Mouse (Mus musculus) midbrain, postnatal 0 days (tissue): ENCODE results near the gene Vti1a. TPM values are rescaled to one million over a fixed set of nuclear protein-coding genes. Genes with fewer than 3 reads are reported as not detected.

Experiments used
- ATAC-seq: fragments of 200-750 bp; cut with Nextera tagmentation; 2 replicates; pipeline ENCODE4 v1.8.0; 2017; ENCODE audit warnings: moderate number of reproducible peaks, mild to moderate bottlenecking, moderate TSS enrichment, moderate library complexity; ENCODE audit not compliant: low FRiP score
- DNase-seq: peaks from one replicate; pipeline ENCODE4 v3.0.0-alpha.2; 2015; ENCODE audit warnings: low spot score
- H3K27ac ChIP-seq: fragments of 300-500 bp; sonication (generic); 2 replicates; pipeline ENCODE4 v1.5.1; 2014; ENCODE audit warnings: low read depth, mild to moderate bottlenecking, low read length, mixed read lengths
- H3K27me3 ChIP-seq: fragments of 300-500 bp; sonication (generic); 2 replicates; pipeline ENCODE4 v1.6.1; 2014; ENCODE audit warnings: low read length, control low read depth, mixed read lengths; ENCODE audit not compliant: insufficient read depth
- H3K36me3 ChIP-seq: fragments of 300-500 bp; sonication (generic); 2 replicates; pipeline ENCODE4 v1.6.1; 2014; ENCODE audit warnings: low read length, control low read depth, mixed read lengths; ENCODE audit not compliant: insufficient read depth
- H3K4me1 ChIP-seq: fragments of 300-500 bp; sonication (generic); 2 replicates; pipeline ENCODE4 v1.6.1; 2014; ENCODE audit warnings: mild to moderate bottlenecking, control low read depth, antibody characterized with exemption, low read length, mixed read lengths; ENCODE audit not compliant: insufficient read depth
- H3K4me2 ChIP-seq: fragments of 300-500 bp; sonication (generic); 2 replicates; pipeline ENCODE4 v1.6.1; 2014; ENCODE audit warnings: low read depth, mild to moderate bottlenecking, low read length, mixed read lengths; ENCODE audit not compliant: poor library complexity, severe bottlenecking
- H3K4me3 ChIP-seq: fragments of 300-500 bp; sonication (generic); 2 replicates; pipeline ENCODE4 v1.5.1; 2014; ENCODE audit warnings: low read depth, mild to moderate bottlenecking, low read length, moderate library complexity
- H3K9ac ChIP-seq: fragments of 300-500 bp; sonication (generic); replicated peaks from 2 replicates; pipeline ENCODE4 v1.6.1; 2014; ENCODE audit warnings: mild to moderate bottlenecking, low read length, moderate library complexity, mixed read lengths; ENCODE audit not compliant: poor library complexity, severe bottlenecking
- H3K9me3 ChIP-seq: fragments of 300-500 bp; sonication (generic); 2 replicates; pipeline ENCODE4 v1.6.1; 2016; ENCODE audit warnings: low read length, control low read depth
- CTCF ChIP-seq: IDR thresholded peaks from 2 replicates; pipeline ENCODE4 v1.5.1; 2016; ENCODE audit warnings: antibody characterized with exemption, mild to moderate bottlenecking
- WGBS: fragments of 180-500 bp; shearing (Covaris S2); extraction: QIAGEN DNeasy Blood & Tissue Kit; methylation state at CpG from one replicate; pipeline ENCODE4 v1.1.7; 2014; 5-methylcytosine and 5-hydroxymethylcytosine counted together
- polyA plus RNA-seq: library from polyadenylated mRNA; unstranded; fragments of >200 nt; fragmentation: Nextera tagmentation; extraction: Ambion mirVana; gene quantifications from 2 replicates; pipeline ENCODE4 v1.2.1, GENCODE M21; 2015
- total RNA-seq: library from RNA; depleted of rRNA; stranded (reverse); fragments of >200 nt; gene quantifications from 2 replicates; pipeline ENCODE4 v1.2.3, GENCODE M21; 2014

The Vti1a gene
- total and polyA plus RNA-seq, 2 experiments from 2014 or later = 34.2 to 43.2 TPM

DNA sequence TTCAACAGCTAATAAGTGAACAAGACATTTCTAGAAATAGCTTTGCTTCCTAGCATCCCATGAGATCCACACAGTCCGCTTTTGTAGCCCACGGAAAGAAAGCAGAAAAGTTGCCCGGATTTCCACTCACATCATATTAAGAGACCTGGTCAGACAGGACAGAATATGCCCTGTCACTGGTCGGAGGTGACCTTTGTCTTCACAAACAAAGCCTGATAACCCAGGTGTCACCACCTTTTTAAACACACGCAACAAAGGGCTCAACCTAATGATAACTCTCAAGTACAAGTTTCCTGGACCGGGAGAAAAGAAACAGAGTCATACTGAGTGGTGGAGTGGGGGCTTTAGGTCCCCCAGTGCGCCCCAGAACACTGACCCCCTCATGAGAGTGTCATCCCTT, 236.2 kb downstream of the Vti1a start:
- H3K4me3 ChIP-seq = no peak overlapping the region
- H3K9ac ChIP-seq = no peak overlapping the region
- WGBS = 76% methylated on average over 7 of the region's 7 CpGs

DNA sequence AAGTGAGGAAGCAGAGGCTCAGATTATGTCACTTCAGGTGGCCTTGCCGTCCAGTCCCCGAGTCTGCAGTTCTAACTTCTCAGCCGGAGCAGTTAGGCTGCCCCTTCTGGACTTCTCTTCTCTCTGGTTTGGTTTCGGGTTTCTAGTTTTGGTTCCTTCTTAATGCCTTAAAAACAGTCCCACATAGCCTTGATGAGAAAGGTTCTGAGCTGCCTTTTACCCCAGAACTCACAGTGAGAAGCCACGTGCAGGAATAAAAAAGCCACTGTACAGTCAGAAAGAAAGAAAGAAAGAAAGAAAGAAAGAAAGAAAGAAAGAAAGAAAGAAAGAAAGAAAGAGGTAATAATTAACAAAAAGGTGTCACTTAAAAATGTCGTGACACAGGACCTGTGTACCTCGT, 236.8 kb downstream of the Vti1a start:
- no peaks in the 10 kb centered on the region for H3K4me1 ChIP-seq
- H3K9ac ChIP-seq = no peak overlapping the region
- no peak overlapping the region for H3K4me2 ChIP-seq
- no peak for DNase-seq
- 73% methylated on average over 7 of the region's 7 CpGs for WGBS
- ATAC-seq = no peak
- H3K9me3 ChIP-seq = no peaks in the 10 kb centered on the region
- no peak overlapping the region for H3K27ac ChIP-seq
- no peaks in the 10 kb centered on the region for H3K36me3 ChIP-seq
- H3K4me3 ChIP-seq = no peak overlapping the region
- H3K27me3 ChIP-seq = no peaks in the 10 kb centered on the region
- no peak for TF ChIP-seq CTCF

More for the DNA sequence above, 236.2 kb downstream of the Vti1a start:
- Histone ChIP-seq H3K36me3 (no peaks in the 10 kb centered on the region), H3K4me1 (no peaks in the 10 kb centered on the region), H3K9me3 (no peaks in the 10 kb centered on the region), H3K27ac (no peak overlapping the region), H3K4me2 (no peak overlapping the region), H3K27me3 (no peaks in the 10 kb centered on the region)
- TF ChIP-seq CTCF = no peak
- no peak for DNase-seq
- no peak for ATAC-seq

DNA sequence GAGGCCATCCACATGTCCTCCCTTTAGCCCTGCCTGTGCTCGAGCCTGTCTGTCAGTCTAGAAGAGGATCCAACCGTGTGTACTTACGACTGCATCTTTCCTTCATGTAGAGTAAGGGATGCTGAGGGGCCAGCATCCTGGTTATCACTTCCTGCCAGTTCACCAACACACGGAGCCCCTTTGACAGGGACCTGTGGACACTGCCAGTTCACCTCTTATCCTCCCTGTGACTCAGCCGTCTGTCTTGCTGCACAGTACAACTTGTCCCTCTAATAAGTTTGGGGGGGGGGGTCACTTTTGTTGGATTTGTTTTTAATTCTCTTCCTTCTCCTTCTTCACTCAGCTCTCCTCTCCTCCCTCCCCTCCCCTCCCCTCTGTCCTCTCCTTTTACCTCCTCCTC, 238.2 kb downstream of the Vti1a start:
- no peak for DNase-seq
- no peak overlapping the region for H3K27ac ChIP-seq
- no peak for ATAC-seq
- H3K9me3 ChIP-seq = no peaks in the 10 kb centered on the region
- H3K4me2 ChIP-seq = no peak overlapping the region
- no peaks in the 10 kb centered on the region for H3K36me3 ChIP-seq
- H3K4me1 ChIP-seq = no peaks in the 10 kb centered on the region
- no peaks in the 10 kb centered on the region for H3K27me3 ChIP-seq
- H3K4me3 ChIP-seq = no peak overlapping the region
- no peak overlapping the region for H3K9ac ChIP-seq
- TF ChIP-seq CTCF = no peak
- WGBS = 71% methylated on average over 5 of the region's 5 CpGs

DNA sequence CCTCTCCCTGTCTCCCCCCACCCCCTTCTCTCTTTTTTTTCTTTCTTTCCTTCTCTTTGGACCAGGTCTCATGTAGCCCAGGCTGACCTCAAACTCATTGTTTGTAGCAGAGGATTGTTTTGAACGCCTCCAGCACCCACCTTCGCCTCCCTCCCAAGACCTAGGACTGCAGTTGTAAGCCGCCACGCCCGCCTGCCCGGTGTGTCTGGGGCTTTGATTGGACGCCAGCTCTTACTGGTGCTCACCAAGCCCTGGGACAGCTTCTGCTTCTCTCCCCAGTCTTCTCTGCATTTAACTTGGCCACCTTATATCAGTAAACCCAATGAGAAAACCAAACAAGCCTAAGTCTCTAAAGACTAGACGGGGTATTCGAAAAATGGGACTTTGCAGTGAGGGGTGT, 238.6 kb downstream of the Vti1a start:
- ATAC-seq = no peak
- no peak for TF ChIP-seq CTCF

DNA sequence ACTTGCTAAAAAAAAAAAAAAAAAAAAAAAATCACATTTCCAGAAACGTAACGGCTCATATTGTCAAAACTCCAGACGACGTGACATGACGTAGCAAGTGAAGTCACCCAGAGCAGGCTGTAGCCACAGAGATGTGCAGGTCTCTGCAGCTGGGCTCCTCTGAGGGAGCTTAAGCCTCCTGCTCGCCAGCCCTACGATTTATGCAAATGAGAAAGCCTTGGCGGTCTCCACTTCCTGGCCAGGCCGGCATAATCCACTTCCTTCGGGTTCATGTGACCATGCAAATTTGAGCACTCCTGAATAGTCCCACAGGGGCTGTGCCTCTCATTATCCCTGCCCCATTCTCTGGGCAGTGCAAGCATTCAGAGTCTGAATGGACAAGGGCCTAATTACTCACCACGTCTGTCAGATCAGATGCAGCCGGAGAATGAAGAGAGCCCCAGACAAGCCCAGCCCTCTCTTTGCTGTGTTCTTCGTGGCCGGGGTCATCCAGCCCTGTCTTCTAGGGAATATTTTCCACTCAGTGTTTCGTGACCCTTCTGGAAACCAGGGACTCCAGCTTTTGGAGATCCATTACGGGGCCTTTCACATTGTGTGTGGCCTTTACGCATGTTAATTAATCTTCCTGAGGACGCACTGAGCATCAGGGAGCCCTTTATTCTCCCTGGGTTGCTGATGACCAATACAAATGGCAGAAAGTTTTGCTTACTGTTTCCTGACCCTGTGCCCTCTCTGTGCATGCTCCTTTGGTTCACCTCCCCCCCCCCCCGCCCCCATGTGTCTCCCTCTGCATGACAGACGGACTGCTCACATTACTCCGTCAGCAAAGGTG, 240.3 kb downstream of the Vti1a start:
- Histone ChIP-seq H3K9me3 (no peaks in the 10 kb centered on the region), H3K27ac (peak overlapping the region; percentile 12; the same call in 1 of the 2 replicates), H3K4me3 (no peak overlapping the region), H3K9ac (no peak overlapping the region), H3K36me3 (no peaks in the 10 kb centered on the region), H3K4me1 (no peaks in the 10 kb centered on the region), H3K4me2 (peak overlapping the region; percentile 30; the same call in 1 of the 2 replicates), H3K27me3 (no peaks in the 10 kb centered on the region)
- peak; percentile 91 for DNase-seq
- 17% methylated on average over 21 of the region's 21 CpGs for WGBS
- ATAC-seq = peak; percentile 94
- TF ChIP-seq CTCF = no peak

More for the DNA sequence above, 238.6 kb downstream of the Vti1a start:
- Histone ChIP-seq H3K27me3 (no peaks in the 10 kb centered on the region), H3K36me3 (no peaks in the 10 kb centered on the region), H3K4me1 (no peaks in the 10 kb centered on the region), H3K9me3 (no peaks in the 10 kb centered on the region), H3K4me2 (no peak overlapping the region), H3K4me3 (no peak overlapping the region), H3K9ac (no peak overlapping the region), H3K27ac (no peak overlapping the region)
- 78% methylated on average over 9 of the region's 9 CpGs for WGBS
- DNase-seq = no peak

DNA sequence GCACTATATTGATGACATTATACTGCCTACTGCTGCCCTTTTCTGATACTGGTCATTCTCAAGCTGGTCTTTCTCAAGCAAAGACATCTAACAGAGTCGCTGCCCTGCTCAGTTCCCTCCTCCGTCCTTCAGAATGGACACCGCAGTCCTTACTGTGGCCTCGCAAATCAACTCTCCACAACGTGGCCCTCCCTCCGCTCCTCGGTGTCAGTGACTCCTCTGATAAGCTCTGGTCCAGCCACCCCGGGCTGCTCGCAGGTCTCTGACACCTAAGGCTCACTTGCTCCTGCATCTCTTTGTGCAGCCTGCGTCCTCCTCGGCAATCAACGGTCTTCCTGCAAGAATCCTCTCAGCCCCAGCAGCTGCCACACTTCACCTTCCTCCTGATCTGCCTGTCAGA, 243.2 kb downstream of the Vti1a start:
- WGBS = 90% methylated on average over 12 of the region's 12 CpGs
- no peaks in the 10 kb centered on the region for H3K27me3 ChIP-seq
- H3K4me2 ChIP-seq = no peak overlapping the region
- DNase-seq (no peak), ATAC-seq (no peak)
- no peak overlapping the region for H3K9ac ChIP-seq
- H3K9me3 ChIP-seq = no peaks in the 10 kb centered on the region
- H3K27ac ChIP-seq = no peak overlapping the region
- no peaks in the 10 kb centered on the region for H3K36me3 ChIP-seq
- no peaks in the 10 kb centered on the region for H3K4me1 ChIP-seq
- TF ChIP-seq CTCF = no peak
- no peak overlapping the region for H3K4me3 ChIP-seq
